Mouse (Mus musculus) hindbrain, embryonic 12.5 days (tissue): ENCODE data around the gene Yaf2. TPM values are rescaled to one million over a fixed set of nuclear protein-coding genes. Genes with fewer than 3 reads are reported as not detected.

Experiments used
- ATAC-seq: fragments of 200-750 bp; cut with Nextera tagmentation; 2 replicates; pipeline ENCODE4 v1.8.0; 2017; ENCODE audit warnings: moderate TSS enrichment; ENCODE audit not compliant: low FRiP score
- H3K27ac ChIP-seq: fragments of 300-500 bp; sonication (generic); 2 replicates; pipeline ENCODE4 v1.5.1; 2016; ENCODE audit warnings: mild to moderate bottlenecking
- H3K27me3 ChIP-seq: fragments of 300-500 bp; sonication (generic); 2 replicates; pipeline ENCODE4 v1.6.1; 2016; ENCODE audit warnings: mild to moderate bottlenecking
- H3K36me3 ChIP-seq: fragments of 300-500 bp; sonication (generic); 2 replicates; pipeline ENCODE4 v1.6.1; 2016; ENCODE audit warnings: mild to moderate bottlenecking
- H3K4me1 ChIP-seq: fragments of 300-500 bp; sonication (generic); 2 replicates; pipeline ENCODE4 v1.6.1; 2016
- H3K4me2 ChIP-seq: fragments of 300-500 bp; sonication (generic); replicated peaks from 2 replicates; pipeline ENCODE4 v1.6.1; 2016; ENCODE audit warnings: mild to moderate bottlenecking
- H3K4me3 ChIP-seq: fragments of 300-500 bp; sonication (generic); 2 replicates; pipeline ENCODE4 v1.5.1; 2016; ENCODE audit warnings: mild to moderate bottlenecking
- H3K9ac ChIP-seq: fragments of 300-500 bp; sonication (generic); 2 replicates; pipeline ENCODE4 v1.6.1; 2016; ENCODE audit warnings: mild to moderate bottlenecking, moderate library complexity
- H3K9me3 ChIP-seq: fragments of 300-500 bp; sonication (generic); replicated peaks from 2 replicates; pipeline ENCODE4 v1.6.1; 2016; ENCODE audit warnings: mild to moderate bottlenecking
- WGBS: fragments of 180-500 bp; shearing (Covaris S2); methylation state at CpG from one replicate; pipeline ENCODE4 v1.1.7; 2016; 5-methylcytosine and 5-hydroxymethylcytosine counted together
- polyA plus RNA-seq: library from polyadenylated mRNA; unstranded; fragments of >200 nt; fragmentation: Nextera tagmentation; extraction: Ambion mirVana; gene quantifications from 2 replicates; pipeline ENCODE4 v1.2.1, GENCODE M21; 2016

Yaf2 gene
- polyA plus RNA-seq, 1 experiment from 2014 or later = 98.1 TPM

- Histone ChIP-seq H3K9me3 (no peaks in the 10 kb centered on the region), H3K27me3 (no peaks in the 10 kb centered on the region), H3K27ac (no peak overlapping the region), H3K36me3 (peaks cover 25% of the 10 kb centered on the region), H3K4me3 (no peak overlapping the region), H3K4me2 (no peak overlapping the region), H3K4me1 (no peaks in the 10 kb centered on the region), H3K9ac (no peak overlapping the region)
- 68% methylated on average over 11 of the region's 11 CpGs for WGBS
- no peak for ATAC-seq
Measured at GRCm38 (mm10) chr15:93283349-93283748, 53.4 kb downstream of the Yaf2 start.

- Histone ChIP-seq H3K9me3 (no peaks in the 10 kb centered on the region), H3K27me3 (no peaks in the 10 kb centered on the region), H3K27ac (peak overlapping the region; percentile 87; the same call in 1 of the 2 replicates), H3K4me3 (peak overlapping the region; percentile 83), H3K4me1 (peaks cover 29% of the 10 kb centered on the region), H3K4me2 (peak overlapping the region; percentile 82), H3K9ac (peak overlapping the region; percentile 64), H3K36me3 (0 out of 2 replicates have a peak, but pooled peaks cover 4% of the 10 kb centered on the region)
- ATAC-seq = no peak
- 3% methylated on average over 14 of the region's 14 CpGs for whole genome bisulfite sequencing
Measured at GRCm38 (mm10) chr15:93276276-93276675, 60.5 kb downstream of the Yaf2 start.

- WGBS = under 1% methylated on average over 21 of the region's 21 CpGs
- peak; percentile 74 for ATAC-seq
- no peaks in the 10 kb centered on the region for H3K36me3 ChIP-seq
Measured at GRCm38 (mm10) chr15:93275623-93276022, 61.1 kb downstream of the Yaf2 start.

GRCm38 (mm10) chr15:93274679-93275583, 61.8 kb downstream of the Yaf2 start, which contains the start of gene Gxylt1:
Gxylt1 (minus strand) TSS chr15:93275179.
- H3K36me3 ChIP-seq = no peaks in the 10 kb centered on the region
- H3K9me3 ChIP-seq = no peaks in the 10 kb centered on the region
- WGBS = under 1% methylated on average over 58 of the region's 93 CpGs
- peaks cover 29% of the 10 kb centered on the region for H3K4me1 ChIP-seq
- peak within 1 kb of the TSS; percentile 82 for H3K4me2 ChIP-seq
- H3K4me3 ChIP-seq = peak within 1 kb of the TSS; percentile 83
- H3K27me3 ChIP-seq = no peaks in the 10 kb centered on the region
- H3K9ac ChIP-seq = peak within 1 kb of the TSS; percentile 90
- ATAC-seq = peak; percentile 98
- H3K27ac ChIP-seq = peak within 1 kb of the TSS; percentile 94

More at GRCm38 (mm10) chr15:93275623-93276022, 61.1 kb downstream of the Yaf2 start:
- Histone ChIP-seq H3K4me1 (peaks cover 29% of the 10 kb centered on the region), H3K4me2 (peak overlapping the region; percentile 82), H3K27me3 (no peaks in the 10 kb centered on the region), H3K9me3 (no peaks in the 10 kb centered on the region), H3K9ac (peak overlapping the region; percentile 64), H3K27ac (peak overlapping the region; percentile 87), H3K4me3 (peak overlapping the region; percentile 83)

GRCm38 (mm10) chr15:93273788-93274678, 62.7 kb downstream of the Yaf2 start:
- Histone ChIP-seq H3K27me3 (no peaks in the 10 kb centered on the region), H3K4me1 (peaks cover 29% of the 10 kb centered on the region), H3K9me3 (no peaks in the 10 kb centered on the region), H3K4me2 (peak overlapping the region; percentile 82), H3K9ac (peak overlapping the region; percentile 90), H3K4me3 (peak overlapping the region; percentile 83), H3K27ac (peak overlapping the region; percentile 94), H3K36me3 (0 out of 2 replicates have a peak, but pooled peaks cover 3% of the 10 kb centered on the region)
- 45% methylated on average over 19 of the region's 19 CpGs for WGBS
- ATAC-seq = no peak; the same call in 1 of the 2 replicates

- Histone ChIP-seq H3K27me3 (no peaks in the 10 kb centered on the region), H3K4me2 (no peak overlapping the region), H3K9ac (no peak overlapping the region), H3K9me3 (no peaks in the 10 kb centered on the region), H3K27ac (no peak overlapping the region), H3K36me3 (0 out of 2 replicates have a peak, but pooled peaks cover 3% of the 10 kb centered on the region), H3K4me3 (no peak overlapping the region), H3K4me1 (peaks cover 29% of the 10 kb centered on the region)
- no peak for ATAC-seq
- 91% methylated on average over 9 of the region's 9 CpGs for WGBS
Measured at GRCm38 (mm10) chr15:93272948-93273347, 63.8 kb downstream of the Yaf2 start.

- ATAC-seq = no peak
- Histone ChIP-seq H3K36me3 (0 out of 2 replicates have a peak, but pooled peaks cover 3% of the 10 kb centered on the region), H3K9ac (no peak overlapping the region), H3K4me3 (no peak overlapping the region), H3K4me1 (peaks cover 26% of the 10 kb centered on the region), H3K27ac (no peak overlapping the region), H3K9me3 (no peaks in the 10 kb centered on the region), H3K4me2 (no peak overlapping the region), H3K27me3 (no peaks in the 10 kb centered on the region)
- 79% methylated on average over 9 of the region's 9 CpGs for WGBS
Measured at GRCm38 (mm10) chr15:93270289-93270855, 66.4 kb downstream of the Yaf2 start.

GRCm38 (mm10) chr15:93269572-93269971, 67.2 kb downstream of the Yaf2 start:
- Histone ChIP-seq H3K27ac (no peak overlapping the region), H3K4me3 (no peak overlapping the region), H3K4me1 (peaks cover 26% of the 10 kb centered on the region), H3K9me3 (no peaks in the 10 kb centered on the region), H3K36me3 (0 out of 2 replicates have a peak, but pooled peaks cover 3% of the 10 kb centered on the region), H3K4me2 (no peak overlapping the region), H3K9ac (no peak overlapping the region), H3K27me3 (no peaks in the 10 kb centered on the region)
- no peak for ATAC-seq
- WGBS = 94% methylated on average over 7 of the region's 7 CpGs

GRCm38 (mm10) chr15:93268001-93268400, 68.7 kb downstream of the Yaf2 start:
- H3K27ac ChIP-seq = no peak overlapping the region
- WGBS = 97% methylated on average over 1 of the region's 1 CpGs
- H3K9me3 ChIP-seq = no peaks in the 10 kb centered on the region
- H3K4me2 ChIP-seq = no peak overlapping the region
- peaks cover 14% of the 10 kb centered on the region for H3K4me1 ChIP-seq
- ATAC-seq = no peak
- H3K27me3 ChIP-seq = no peaks in the 10 kb centered on the region
- H3K9ac ChIP-seq = no peak overlapping the region
- H3K36me3 ChIP-seq = 0 out of 2 replicates have a peak, but pooled peaks cover 3% of the 10 kb centered on the region
- no peak overlapping the region for H3K4me3 ChIP-seq

- 87% methylated on average over 8 of the region's 8 CpGs for WGBS
- Histone ChIP-seq H3K4me1 (peaks cover 9% of the 10 kb centered on the region), H3K36me3 (0 out of 2 replicates have a peak, but pooled peaks cover 3% of the 10 kb centered on the region), H3K9me3 (no peaks in the 10 kb centered on the region), H3K4me3 (no peak overlapping the region), H3K27ac (no peak overlapping the region), H3K4me2 (no peak overlapping the region), H3K27me3 (no peaks in the 10 kb centered on the region), H3K9ac (no peak overlapping the region)
- no peak for ATAC-seq
Measured at GRCm38 (mm10) chr15:93267479-93267878, 69.3 kb downstream of the Yaf2 start.

GRCm38 (mm10) chr15:93266361-93266760, 70.4 kb downstream of the Yaf2 start:
- 73% methylated on average over 16 of the region's 16 CpGs for WGBS

More at GRCm38 (mm10) chr15:93266361-93266760, 70.4 kb downstream of the Yaf2 start:
- Histone ChIP-seq H3K4me2 (no peak overlapping the region), H3K27me3 (no peaks in the 10 kb centered on the region), H3K9me3 (no peaks in the 10 kb centered on the region), H3K4me3 (no peak overlapping the region), H3K27ac (no peak overlapping the region), H3K4me1 (peaks cover 8% of the 10 kb centered on the region), H3K9ac (no peak overlapping the region), H3K36me3 (peaks cover 5% of the 10 kb centered on the region; the same call in 1 of the 2 replicates)
- no peak for ATAC-seq
